Mouse (Mus musculus): Measurements from ENCODE around the gene Adamtsl4.
"Not testable (repeated sequence)": the region's sequence is repeated elsewhere in the genome, so short reads cannot be mapped to it uniquely, and the experiment has no call there.

Adamtsl4 gene

DNA sequence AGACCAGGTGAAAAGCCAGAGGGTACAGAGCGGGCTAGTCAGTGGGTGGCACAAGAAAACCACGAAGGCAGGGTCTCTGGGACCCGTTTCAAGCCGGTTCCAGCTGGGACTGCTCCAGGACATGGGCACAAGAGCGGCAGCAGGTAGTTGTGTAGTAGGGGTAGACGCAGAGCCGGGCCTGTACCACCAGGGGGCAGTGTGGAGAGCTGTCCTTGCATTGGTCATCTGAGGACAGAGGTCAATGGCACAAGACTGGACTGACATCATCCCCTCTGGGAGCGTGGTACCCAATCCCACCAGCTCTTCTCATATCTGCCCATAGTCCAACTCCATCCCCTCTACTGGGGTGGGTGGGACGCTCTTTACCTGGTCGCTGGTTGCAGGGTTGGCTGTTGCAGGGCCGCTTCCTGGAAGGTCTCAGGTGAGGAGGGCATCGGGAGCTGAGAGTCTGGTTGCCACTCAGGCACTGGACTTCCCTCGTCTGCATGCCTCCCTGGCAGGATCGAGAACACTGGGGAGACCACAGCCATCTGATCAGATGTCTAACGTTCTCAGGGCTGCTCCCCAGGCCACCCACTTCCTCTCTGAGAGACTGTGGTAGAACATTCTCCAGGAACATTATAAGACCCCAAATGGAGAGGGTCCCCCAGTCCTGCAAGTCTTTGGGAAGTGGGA, 10.8 kb downstream of the Adamtsl4 start:
- DNase-seq (ENCODE audit: low spot score), result no peak

DNA sequence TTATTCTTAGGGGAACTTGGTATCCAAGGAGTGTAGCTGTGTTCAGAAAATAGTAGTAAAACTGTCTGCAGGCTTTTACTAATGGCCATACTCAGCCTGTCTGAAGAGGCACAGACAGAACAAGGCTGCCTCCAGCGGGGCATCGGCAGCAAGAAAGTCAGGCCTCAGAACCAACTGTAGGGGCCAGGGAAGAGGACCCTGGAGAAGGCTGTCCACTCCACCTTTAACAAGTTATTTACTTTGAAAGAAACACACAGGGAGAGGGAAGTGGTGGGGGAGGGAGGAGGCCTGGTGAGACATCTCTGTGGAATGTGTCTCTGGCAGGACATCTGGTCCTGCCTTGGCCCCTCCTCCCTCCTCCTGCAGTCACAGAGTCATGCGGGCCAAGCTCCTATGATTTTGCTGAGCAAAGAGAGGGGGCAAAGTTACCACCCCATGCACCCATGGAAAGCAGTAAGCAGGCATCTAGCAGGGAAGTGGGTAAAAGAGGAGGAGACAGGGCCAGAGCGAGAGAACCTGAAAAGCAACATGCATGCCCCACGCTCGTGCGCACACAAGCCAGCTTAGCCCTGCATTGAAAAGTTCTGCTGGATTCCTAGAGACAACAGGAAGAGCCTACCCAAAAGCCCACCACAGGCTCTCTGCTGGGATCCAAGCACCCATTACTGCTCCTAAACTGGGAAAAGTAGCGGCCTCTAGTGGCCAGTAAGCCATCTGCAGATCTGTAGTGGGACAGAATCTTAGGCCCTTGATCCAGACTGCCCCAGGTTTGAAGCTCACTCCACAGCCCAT, 12.2 kb downstream of the Adamtsl4 start:
- no peak for DNase-seq (ENCODE audit: low spot score)

DNA sequence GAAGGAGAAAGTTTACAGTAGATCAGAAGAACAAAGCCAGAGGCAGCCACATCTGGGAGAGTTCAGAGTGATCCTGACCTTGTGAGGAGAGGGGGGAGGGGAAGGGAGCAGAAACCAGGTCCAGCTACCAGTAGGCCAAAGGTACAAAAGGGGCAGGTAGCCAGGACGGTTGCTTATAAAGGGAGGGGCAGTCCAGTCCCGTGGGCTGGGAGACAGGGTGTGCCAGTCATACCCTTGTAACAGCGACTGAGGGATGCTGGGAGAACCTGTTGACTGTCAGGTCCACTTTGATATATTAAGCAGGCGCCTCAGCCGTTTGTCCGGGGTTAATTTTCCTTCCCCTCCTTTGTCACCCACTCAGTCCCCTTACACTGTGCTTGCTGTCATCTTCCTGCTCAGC, 12.9 kb downstream of the Adamtsl4 start:
- DNase-seq (ENCODE audit: low spot score), result no peak

DNA sequence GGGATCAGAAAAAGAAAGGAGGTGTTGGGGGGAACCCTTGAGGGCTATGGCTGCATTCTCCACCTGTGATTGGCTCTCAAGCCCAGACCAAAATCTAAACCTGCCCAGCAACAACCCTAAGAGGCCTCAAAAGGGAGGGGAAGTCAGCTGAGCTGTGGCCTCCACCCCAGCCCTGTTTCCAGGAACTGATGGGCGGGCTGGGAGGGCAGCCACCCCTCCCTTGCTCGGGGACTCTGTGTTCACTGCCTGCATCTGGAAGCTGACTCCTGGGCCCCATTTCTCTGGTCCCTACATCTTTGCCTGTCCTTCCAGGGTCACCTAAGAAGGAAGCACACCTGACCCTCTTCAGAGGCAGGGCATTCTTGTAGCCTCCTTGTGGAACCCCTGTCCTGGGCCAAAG, 13.5 kb downstream of the Adamtsl4 start:
- no peak for DNase-seq (ENCODE audit: low spot score)

DNA sequence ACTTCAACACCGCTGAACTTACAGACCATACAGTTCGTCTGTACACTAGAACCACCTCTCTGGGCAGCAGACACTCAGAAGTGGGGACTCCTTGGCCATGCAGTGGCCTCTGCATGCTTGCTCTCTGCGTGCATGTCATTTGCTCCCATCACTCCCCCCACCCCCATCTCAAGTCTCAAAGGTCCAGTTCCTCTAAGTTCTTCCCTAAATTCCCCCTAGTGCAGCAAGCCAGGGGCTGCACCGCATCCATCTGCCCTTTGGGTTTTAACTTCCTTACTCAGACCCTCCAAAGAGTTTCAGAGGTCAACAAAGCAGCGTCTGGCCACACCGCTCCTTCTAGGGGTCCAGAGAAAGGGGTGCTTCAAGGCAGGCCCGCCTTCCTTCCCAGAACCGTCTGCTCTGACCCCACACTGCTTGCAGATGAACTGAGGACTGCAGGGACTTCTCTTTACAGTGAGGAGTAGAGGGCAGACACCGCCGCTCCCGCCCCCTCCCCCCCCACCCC, 14.0 kb downstream of the Adamtsl4 start:
- DNase-seq (ENCODE audit: low spot score), result no peak

DNA sequence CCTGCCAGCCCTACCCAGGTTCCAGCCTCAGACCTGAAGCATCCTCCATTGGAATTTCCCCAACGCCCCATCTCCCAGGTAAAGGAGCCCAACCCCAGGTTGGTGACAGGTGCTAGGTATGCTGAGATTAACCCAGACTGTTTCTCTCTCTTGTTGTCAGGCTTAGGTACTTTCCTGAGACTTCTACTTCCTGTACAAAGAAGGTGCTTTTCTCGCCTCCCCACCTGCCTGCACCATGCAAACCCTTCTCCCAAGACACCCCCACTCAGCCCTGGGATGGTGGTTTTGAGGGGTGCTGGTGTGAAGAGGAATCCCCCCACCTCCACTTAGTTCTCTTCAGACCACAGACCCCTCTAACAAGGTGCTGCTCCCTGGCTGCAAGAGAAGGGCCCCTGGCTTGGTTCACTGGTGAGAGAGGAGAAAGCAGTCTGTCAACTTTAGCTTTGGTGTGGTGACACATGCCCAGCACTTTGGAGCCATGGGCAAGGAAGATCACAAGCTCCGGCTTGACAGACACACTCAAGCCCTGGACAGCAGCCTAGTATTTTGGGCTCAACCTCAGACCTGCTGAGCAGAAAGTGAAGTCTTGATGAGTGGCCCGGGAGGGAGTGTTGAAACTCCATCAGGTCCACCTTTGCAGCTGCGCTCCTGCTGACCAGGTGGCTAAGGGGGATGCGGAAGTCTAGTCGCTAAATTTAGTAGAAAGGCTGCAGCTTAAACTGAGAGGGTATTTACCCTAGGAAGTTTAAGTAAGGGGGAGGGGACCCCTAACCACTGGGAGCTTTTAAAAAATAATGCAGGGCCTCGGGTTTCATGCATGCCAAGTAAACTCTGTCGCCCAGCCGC, 14.6 kb downstream of the Adamtsl4 start:
- DNase-seq (ENCODE audit: low spot score), result no peak

DNA sequence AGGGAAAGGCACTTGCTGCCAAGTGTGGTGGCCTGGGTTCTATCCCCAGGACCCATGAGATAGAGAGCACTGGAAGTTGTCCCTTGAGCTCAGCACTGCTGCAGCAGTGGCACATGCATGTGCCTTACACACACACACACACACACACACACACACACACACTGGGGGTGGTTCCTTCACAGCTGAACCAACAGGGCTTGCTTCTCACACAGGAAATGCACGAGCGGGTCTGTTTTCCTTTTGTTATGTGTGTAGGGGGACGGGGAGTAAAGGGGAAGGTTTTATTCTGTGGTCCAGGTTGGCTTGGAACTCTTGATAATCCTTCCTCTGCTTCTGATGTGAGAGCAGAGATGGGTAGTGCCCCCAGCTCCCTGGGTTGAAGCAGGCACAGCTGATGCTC, 15.3 kb downstream of the Adamtsl4 start:
- no peak for DNase-seq (ENCODE audit: low spot score)

DNA sequence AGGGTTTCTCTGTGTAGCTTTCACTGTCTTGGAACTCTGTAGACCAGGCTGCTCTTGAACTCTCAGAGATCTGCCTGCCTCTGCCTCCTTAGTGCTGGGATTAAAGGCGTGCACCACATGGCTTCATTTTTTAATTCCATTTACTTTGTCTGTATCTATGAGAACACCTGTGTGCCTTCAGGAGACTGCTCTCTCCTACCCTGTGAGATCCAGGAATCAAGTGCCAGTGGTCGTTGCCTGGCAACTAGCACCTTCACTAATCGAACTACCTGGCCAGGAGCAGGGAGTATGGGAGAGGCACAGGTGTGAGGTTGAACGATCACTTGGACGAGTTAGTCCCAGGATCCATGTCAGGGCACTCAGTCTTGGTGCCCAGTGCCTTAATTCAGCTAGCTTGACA, 16.5 kb downstream of the Adamtsl4 start:
- no peak for DNase-seq (ENCODE audit: low spot score)

DNA sequence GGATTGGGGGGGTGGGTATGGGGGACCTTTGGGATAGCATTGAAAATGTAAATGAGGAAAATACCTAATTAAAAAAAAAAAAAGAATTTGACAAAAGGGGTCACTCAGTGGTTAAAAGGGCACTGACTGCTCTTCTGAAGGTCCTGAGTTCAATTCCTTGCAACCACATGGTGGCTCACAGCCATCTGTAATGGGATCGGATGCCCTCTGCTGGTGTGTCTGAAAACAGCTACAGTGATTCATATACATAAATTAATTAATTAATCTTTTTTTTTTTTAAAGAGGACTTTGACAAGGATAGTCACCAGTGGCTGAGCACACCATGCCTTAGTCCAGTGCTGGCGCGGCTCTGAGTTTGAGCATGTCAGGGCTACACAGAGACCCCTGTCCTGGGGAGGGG, 17.3 kb downstream of the Adamtsl4 start:
- not testable (repeated sequence) for DNase-seq (ENCODE audit: low spot score)

DNA sequence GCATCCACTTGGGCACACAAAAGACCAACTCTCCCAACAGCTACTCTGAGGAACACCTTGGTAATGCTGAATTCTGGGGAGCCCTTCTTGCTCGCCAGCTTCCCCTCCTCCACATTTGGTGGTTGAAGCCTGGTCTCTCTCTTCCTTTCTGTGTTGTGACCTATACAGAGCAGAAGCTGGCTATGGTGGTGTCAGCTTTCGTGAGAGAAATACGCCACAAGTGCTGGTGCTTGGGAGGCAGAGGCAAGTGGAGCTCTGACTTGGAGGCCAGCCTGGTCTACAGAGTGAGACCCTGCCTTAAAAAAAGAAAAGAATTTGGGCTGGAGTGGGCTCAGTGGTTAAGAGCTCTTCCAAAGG, 18.4 kb downstream of the Adamtsl4 start:
- DNase-seq (ENCODE audit: low spot score), result no peak

DNA sequence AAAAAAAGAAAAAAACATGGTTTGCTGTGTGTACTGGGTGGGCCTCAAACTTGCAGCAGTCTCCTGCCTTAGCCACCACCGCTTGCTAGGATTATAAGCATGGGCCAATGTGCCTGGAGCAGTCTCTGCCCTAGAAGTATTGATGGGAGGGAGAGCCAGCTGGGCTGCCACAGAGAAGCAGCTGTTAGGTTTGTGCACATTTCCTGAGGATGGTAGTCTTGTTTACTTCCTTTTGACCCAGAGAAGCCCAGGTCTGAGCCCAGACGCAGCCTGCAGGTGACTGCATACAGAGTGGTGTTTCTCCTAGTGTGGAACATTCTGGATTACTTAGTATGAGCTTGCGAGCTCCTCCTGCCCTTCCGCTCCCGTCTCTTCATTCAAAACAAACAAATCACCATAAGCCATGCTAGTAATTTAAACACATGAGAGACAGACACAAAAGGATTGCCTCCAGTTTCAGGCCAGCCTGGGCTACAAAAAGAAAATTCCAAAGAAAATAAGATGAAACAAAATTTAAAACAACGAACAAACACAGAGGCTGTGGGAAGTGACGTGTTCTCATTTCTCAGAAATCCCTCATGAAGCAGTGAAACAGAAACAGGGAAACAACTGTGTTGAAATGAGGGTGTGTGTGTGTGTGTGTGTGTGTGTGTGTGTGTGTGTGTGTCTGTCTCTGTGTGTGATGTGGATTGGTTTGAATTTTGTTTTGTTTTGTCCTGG, 19.0 kb downstream of the Adamtsl4 start:
- no peak for DNase-seq (ENCODE audit: low spot score)

DNA sequence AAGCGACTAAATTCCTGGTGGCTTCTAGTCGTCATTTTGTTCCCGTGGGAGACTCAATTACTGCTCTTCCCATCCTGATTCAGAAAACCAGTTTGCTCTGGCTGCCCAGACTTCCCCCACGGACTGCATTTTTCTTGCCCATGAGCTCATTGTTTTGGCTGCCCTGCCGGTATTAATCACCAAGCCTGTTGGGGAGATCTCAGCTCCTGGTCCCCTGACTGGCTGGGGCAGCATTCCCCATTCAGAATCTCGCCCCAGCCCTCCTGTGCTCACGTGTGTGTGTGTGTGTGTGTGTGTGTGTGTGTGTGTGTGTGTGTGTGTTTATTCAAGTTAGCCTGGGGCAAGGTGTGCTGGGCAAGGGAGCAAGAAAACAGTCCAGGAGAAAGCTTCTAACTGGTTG, 19.7 kb downstream of the Adamtsl4 start:
- no peak for DNase-seq (ENCODE audit: low spot score)

DNA sequence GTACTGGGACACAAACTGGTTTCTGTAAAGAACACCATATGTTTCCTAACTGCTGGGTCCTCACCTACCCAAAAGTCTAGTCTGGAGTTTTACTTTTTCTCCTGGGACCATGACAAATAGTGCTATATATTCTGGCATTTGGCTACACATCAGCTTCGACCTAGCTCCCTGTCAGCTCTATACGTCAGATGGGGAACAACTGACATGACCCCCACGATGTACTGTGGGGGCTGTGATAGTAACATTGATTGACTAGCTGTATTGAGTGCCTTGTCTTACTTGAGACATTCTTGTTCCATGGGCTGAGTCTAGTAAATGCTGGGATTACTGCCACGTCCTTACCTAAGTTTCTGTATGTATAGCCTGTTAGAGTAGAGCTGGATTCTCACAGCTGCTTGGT, 20.2 kb downstream of the Adamtsl4 start:
- DNase-seq (ENCODE audit: low spot score), result no peak

DNA sequence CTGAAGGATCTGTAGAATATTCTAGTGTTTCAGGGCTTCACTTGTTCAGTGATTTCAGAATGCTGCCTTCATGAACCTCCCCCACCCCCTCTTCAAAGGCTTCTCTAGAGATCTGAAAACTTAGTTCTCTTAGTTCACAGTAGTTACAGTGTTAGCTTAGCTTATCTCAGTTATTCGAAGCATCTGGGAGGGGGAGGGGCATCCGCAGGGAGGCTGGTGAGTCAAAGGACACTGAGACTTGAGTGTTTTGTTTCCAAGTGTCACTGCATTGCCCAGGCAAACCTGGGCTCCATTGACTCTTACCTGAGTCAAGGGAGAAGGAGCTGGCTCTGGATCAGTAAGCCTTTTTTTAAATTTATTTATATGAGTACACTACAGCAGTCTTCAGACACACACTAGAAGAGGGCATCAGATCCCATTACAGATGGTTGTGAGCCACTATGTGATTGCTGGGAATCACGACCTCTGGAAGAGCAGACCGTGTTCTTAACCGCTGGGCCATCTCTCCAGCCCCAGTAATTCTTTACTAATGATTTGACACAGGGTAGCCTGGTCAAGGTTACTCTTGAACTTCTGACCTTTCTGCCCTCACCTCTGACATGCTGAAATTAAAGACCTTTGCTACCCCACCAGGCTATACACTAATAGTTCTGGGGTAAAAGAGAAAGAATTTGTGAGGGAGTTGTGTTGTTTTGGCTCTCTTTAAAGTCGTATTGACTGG, 21.4 kb downstream of the Adamtsl4 start:
- no peak for DNase-seq (ENCODE audit: low spot score)

DNA sequence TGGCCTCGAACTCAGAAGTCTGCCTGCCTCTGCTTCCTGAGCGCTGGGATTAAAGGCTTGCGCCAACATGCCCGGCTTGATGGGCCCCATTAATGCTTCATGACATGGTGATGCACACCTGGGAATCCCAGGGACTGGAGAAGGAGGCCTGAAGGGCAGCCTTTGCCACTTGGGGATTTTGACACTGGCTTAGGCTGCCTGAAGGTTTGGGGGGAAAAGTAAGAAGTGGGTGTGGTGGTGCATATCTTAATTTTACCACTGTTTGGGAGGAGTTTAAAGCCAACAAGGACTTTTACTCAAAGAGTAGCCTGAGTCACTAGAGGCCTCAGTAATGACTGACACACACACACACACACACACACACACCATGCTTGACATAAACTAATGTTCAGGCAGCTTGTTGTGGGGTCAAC, 22.8 kb downstream of the Adamtsl4 start:
- no peak for DNase-seq (ENCODE audit: low spot score)

DNA sequence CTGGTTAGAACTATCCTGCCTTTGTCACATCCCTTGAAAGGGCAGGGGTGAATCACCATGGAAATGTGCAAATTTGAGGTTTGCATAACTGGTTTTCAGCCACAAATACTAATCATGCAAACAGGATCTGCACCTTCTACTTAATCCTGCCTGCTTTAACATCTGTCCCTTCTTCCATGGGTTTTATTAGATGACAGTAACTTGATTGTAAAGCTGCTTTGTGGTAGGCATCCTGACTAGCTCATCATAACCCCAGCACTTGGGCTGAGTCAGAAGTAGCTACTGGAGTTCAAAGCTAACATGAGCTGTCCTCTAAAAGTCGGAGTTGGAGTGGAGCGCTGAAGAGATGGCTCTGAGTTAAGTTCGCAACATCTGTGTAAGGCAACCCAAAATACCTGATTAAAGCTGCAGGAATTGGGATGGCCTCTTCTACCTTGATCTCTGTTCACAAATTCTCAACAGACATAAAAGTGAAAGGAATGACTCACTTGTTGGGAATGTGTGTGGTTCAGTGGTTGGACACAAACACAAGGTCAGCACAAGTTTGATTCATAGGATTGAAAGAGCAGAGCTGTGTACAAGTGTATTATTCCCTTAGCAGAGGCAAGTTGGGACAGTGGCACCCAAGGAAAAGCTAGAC, 23.6 kb downstream of the Adamtsl4 start:
- DNase-seq (ENCODE audit: low spot score), result no peak

DNA sequence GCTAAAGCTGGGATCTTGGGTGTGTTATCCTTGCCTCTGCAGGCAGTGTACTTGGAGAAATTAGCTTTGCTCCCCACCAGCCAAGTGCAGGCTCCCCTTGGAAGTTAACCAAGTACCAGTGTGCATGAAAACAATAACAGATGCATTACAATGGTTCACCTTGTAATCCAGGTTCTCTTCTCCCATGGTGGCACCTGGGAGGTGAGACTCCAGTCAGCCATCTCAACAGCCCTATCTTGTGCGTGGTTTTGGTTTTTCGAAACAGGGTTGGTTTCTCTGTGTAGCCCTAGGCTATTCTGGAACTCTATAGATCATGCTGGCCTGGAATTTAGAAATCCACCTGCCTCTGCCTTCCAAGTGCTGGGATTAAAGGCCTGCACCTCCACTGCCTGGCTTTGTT, 24.2 kb downstream of the Adamtsl4 start:
- DNase-seq (ENCODE audit: low spot score), result no peak

DNA sequence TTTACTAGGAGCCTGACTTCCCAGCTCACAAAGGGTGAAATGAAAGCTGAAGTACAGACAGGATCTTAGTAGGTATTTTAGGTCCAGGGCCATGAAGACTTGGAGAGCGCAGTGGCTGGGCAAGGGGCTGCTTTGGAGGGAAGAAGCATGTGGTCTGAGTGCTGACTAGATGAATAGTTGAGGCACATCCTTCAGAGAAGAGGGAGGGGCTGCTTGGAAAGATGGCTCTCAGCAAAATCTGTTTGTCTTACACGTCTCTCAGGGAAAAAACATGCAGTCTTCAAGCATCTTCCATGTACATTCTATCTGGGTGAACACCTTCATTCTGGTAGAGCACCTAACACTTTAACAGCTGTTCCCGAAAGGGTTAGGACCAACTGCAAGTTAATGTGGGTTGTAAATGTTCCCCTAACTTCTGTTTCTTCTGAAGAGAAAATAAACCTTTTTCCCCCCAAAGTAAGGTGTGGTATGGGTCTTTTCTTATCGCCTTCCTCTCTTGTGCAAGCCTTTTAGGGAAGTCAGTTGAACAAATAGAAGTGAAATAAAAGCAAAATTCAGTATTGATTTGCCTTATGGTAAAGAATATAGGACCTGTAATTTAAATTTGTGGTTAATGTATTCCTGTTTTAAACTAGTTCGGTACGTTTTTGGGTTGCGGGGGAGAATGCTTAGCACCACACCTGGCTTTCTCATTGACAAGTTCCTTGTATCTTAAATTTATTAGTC, 24.8 kb downstream of the Adamtsl4 start:
- DNase-seq (ENCODE audit: low spot score), result no peak

DNA sequence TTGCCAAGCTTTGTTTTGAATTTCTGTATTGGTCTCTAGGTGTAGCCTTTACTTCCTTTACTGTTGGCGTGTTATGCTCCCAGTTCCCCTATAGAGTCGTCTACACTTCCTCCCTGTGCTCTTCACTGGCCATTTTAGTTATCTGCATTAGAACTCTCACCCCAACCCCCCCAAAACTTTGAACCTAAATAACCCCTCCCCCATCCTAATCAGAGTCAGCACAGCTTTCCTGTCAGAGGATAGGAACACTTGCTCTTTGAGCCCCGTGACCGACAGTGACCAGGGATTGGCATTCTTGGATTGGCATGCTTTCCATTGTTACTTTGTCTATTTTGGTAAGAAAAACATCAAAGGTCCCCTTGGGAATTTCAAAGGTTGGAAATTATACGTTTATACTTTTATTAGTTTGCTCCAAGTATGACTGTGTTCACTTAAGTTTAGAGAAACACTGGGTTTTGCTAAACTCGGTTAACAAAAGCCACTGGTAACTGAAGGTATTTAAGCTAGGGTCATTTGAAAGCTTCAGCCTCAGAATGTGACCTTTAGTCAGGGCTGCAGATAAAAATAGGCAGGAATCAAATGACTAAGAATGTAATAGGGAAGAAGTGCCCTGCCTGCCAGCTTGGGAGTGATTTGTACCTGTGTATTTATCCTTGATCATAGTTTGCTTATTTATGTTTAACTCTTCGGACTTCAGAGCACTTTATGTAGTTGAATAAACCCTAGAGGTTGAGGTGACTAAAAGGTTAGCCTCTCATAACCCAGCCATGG, 25.6 kb downstream of the Adamtsl4 start:
- DNase-seq (ENCODE audit: low spot score), result no peak

All from layer of hippocampus, adult 9-10 months (tissue).